Mouse (Mus musculus) layer of hippocampus, postnatal 36 days (tissue): Measurements from ENCODE around the gene Alg13. TPM values are rescaled to one million over a fixed set of nuclear protein-coding genes. Genes with fewer than 3 reads are reported as not detected.

Experiments used
- microRNA-seq, 2 experiments: library from miRNA; unstranded; fragments of <30 nt; microRNA quantifications; one replicate each; pipeline ENCODE4 v1.2.0; 2021
- total RNA-seq, 2 experiments: library from RNA; stranded (reverse); gene quantifications; 2 replicates each; pipeline ENCODE4 v1.2.3; 2021

Gene Alg13
- total RNA-seq, 2 experiments from 2014 or later, result 10.0 to 11.3 TPM

Small RNAs within 50 kb of the gene (microRNA-seq; reads per million reads assigned to microRNA genes)
- 0 reads per million in 2 experiments for gene Mir680-2

Other genes with a start within 250 kb of the Alg13 start
- gene A730046J19Rik, start 164.1 kb upstream of the Alg13 start, total RNA-seq, result under 1 TPM; 0.17 to 0.18 TPM
- gene Trpc5os, start 138.8 kb downstream of the Alg13 start, total RNA-seq, result not detected